9 mouse cellular contexts compared by ENCODE assay signal in genomic region chr9:72699702-72700101, GRCm38 (mm10). TPM values are rescaled to one million over a fixed set of nuclear protein-coding genes. Genes with fewer than 3 reads are reported as not detected.
DNase-seq lines count a peak whose midpoint lies in the region; ATAC-seq and TF ChIP-seq lines count a peak whose summit lies in the region.
"Had no signal": no experiment of that assay in that cellular context is flagged by ENCODE, and none has a peak within 500 bp of the region (broad histone marks: within the 10 kb centered on the region; RNA-seq: fewer than 3 reads in every experiment).

No protein-coding gene starts in this region.

- H3K9ac ChIP-seq in limb, embryonic 14.5 days (ENCODE audit: low read depth, low read length, severe bottlenecking), result no peak overlapping the region
- no peak overlapping the region for H3K9ac ChIP-seq in heart, embryonic 12.5 days

- peaks cover 14% of the 10 kb centered on the region for H3K4me1 ChIP-seq in limb, embryonic 14.5 days (ENCODE audit: control insufficient read depth, insufficient read depth, low read length)
- no peaks in the 10 kb centered on the region for H3K4me1 ChIP-seq in limb, embryonic 10.5 days
- peaks cover 52% of the 10 kb centered on the region for H3K4me1 ChIP-seq in heart, embryonic 12.5 days (replicated peaks)

- peaks cover 80% of the 10 kb centered on the region for H3K36me3 ChIP-seq in limb, embryonic 14.5 days (ENCODE audit: control insufficient read depth, insufficient read depth, low read length)
- peaks cover 98% of the 10 kb centered on the region for H3K36me3 ChIP-seq in limb, embryonic 10.5 days
- H3K36me3 ChIP-seq in heart, embryonic 12.5 days, result peaks cover 76% of the 10 kb centered on the region

- H3K9me3 ChIP-seq in limb, embryonic 14.5 days (ENCODE audit: control insufficient read depth, low read length), result no peaks in the 10 kb centered on the region
- H3K9me3 ChIP-seq in limb, embryonic 10.5 days (replicated peaks), result no peaks in the 10 kb centered on the region
- no peaks in the 10 kb centered on the region for H3K9me3 ChIP-seq in heart, embryonic 12.5 days (replicated peaks)

- H3K27me3 ChIP-seq in limb, embryonic 14.5 days (ENCODE audit: control insufficient read depth, insufficient read depth, low read length), result no peaks in the 10 kb centered on the region
- no peaks in the 10 kb centered on the region for H3K27me3 ChIP-seq in limb, embryonic 10.5 days (ENCODE audit: low read depth, poor library complexity, severe bottlenecking)
- no peaks in the 10 kb centered on the region for H3K27me3 ChIP-seq in heart, embryonic 12.5 days (replicated peaks)

- DNase-seq in limb, embryonic 14.5 days (ENCODE audit: low spot score), result no peak
- no peak for DNase-seq in limb, embryonic 10.5 days (ENCODE audit: low spot score)
- DNase-seq in cerebellum, adult 9-11 months, result peak; percentile 57
- no peak for DNase-seq in adipocyte (ENCODE audit: low spot score)
- DNase-seq in right cerebral cortex, postnatal 36 days (ENCODE audit: low spot score in 2 of 2), result no peak
- no peak for DNase-seq in ovary, postnatal 10 days (ENCODE audit: low spot score)

- H3K4me2 ChIP-seq in limb, embryonic 14.5 days (replicated peaks; ENCODE audit: low read depth, low read length, severe bottlenecking), result no peak overlapping the region
- no peak overlapping the region for H3K4me2 ChIP-seq in heart, embryonic 12.5 days

- 43% methylated on average over 3 of the region's 3 CpGs for WGBS in limb, embryonic 14.5 days
- 69% methylated on average over 3 of the region's 3 CpGs for WGBS in limb, embryonic 10.5 days
- WGBS in heart, embryonic 12.5 days, result 21% methylated on average over 3 of the region's 3 CpGs

- TF ChIP-seq POLR2A in limb, embryonic 14.5 days (IDR thresholded peaks at IDR 0.05; ENCODE audit: borderline replicate concordance, extremely low read depth, insufficient read depth, insufficient read length), result no peak

- 0 out of 2 replicates have a peak overlapping the region, but pooled peaks have one; percentile 3 for H3K27ac ChIP-seq in limb, embryonic 14.5 days (replicated peaks; ENCODE audit: low read depth, low read length)
- H3K27ac ChIP-seq in limb, embryonic 10.5 days, result no peak overlapping the region
- H3K27ac ChIP-seq in heart, embryonic 12.5 days (ENCODE audit: poor library complexity, severe bottlenecking), result peak overlapping the region; percentile 70
- H3K27ac ChIP-seq: kidney, postnatal 0 days had no signal

- no peak overlapping the region for H3K4me3 ChIP-seq in limb, embryonic 14.5 days (replicated peaks; ENCODE audit: low read length)
- H3K4me3 ChIP-seq in limb, embryonic 10.5 days, result no peak overlapping the region
- H3K4me3 ChIP-seq in heart, embryonic 12.5 days, result no peak overlapping the region

- ATAC-seq in limb, embryonic 14.5 days (ENCODE audit: low FRiP score, low read depth), result no peak
- ATAC-seq in heart, embryonic 12.5 days (ENCODE audit: insufficient number of reproducible peaks, low FRiP score), result peak; percentile 47; the same call in 1 of the 2 replicates
- peak; percentile 99 for ATAC-seq in megakaryocyte-erythroid progenitor cell, adult 5-6 weeks (replicated peaks; ENCODE audit: low FRiP score, low TSS enrichment, poor library complexity, severe bottlenecking)

RNA-seq across cellular contexts. Expression of gene Nedd4, which starts 37.6 kb away (rescaled TPM):
- 783 and 859 TPM in 2 replicates for polyA plus RNA-seq in limb, embryonic 14.5 days (2012; rRNA removed)
- polyA plus RNA-seq in limb, embryonic 14.5 days (2014; fragmentation: Nextera tagmentation; extraction: Ambion mirVana), result 684 and 772 TPM in 2 replicates
- polyA plus RNA-seq in limb, embryonic 10.5 days (2016; fragmentation: Nextera tagmentation; extraction: Ambion mirVana), result 565 and 690 TPM in 2 replicates
- polyA plus RNA-seq in heart, embryonic 12.5 days (2016; fragmentation: Nextera tagmentation; extraction: Ambion mirVana), result 624 and 643 TPM in 2 replicates
- total RNA-seq in megakaryocyte-erythroid progenitor cell, adult 5-6 weeks (2014; fragmentation: Nextera tagmentation), result 212 and 300 TPM in 2 replicates
- 341 and 350 TPM in 2 replicates for total RNA-seq in megakaryocyte-erythroid progenitor cell, adult 5-6 weeks (2017)
